Mouse (Mus musculus) ovary, postnatal 36 days (tissue): ENCODE results near the gene Tex21.
"Not testable (repeated sequence)": the region's sequence is repeated elsewhere in the genome, so short reads cannot be mapped to it uniquely, and the experiment has no call there.

Source experiments
- DNase-seq: peaks from one replicate; pipeline ENCODE4 v3.0.0; 2022; ENCODE audit warnings: low spot score, mixed read lengths

Tex21 gene

GRCm38 (mm10) chr12:76195912-76196708 is 50.4 kb downstream of the Tex21 start:
- DNase-seq = peak; percentile 90

- DNase-seq = no peak
Measured at GRCm38 (mm10) chr12:76194526-76194925, 52.0 kb downstream of the Tex21 start.

- no peak for DNase-seq
Measured at GRCm38 (mm10) chr12:76190940-76191339, 55.6 kb downstream of the Tex21 start.

GRCm38 (mm10) chr12:76187849-76188248 is 58.7 kb downstream of the Tex21 start:
- DNase-seq = peak; percentile 56

- no peak for DNase-seq
Measured at GRCm38 (mm10) chr12:76186473-76186872, 60.1 kb downstream of the Tex21 start.

GRCm38 (mm10) chr12:76185167-76185816 is 61.3 kb downstream of the Tex21 start:
- DNase-seq = peak; percentile 44

DNA sequence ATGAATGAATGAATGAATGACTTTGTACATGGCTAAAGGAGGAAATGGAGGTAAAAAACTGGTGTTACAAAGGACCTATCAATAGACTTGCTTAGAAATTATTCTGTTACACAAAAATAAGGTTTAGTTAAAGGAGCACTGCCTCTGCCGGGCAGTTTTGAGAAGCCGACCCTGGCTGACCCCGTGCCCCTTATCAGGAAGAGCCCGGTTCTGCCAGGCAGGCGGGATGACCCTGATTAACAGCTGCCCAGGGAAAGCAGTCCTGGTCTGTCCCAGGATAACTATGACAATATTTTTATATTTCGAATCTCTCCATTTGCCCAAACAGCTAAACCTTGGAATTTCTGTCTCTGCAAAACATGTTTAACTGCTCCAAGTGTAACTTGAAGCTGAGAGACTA is 62.3 kb downstream of the Tex21 start:
- DNase-seq = peak; percentile 69

- DNase-seq = no peak
Measured at GRCm38 (mm10) chr12:76182831-76183230, 63.7 kb downstream of the Tex21 start.

- DNase-seq = no peak
Measured at GRCm38 (mm10) chr12:76181471-76181870, 65.1 kb downstream of the Tex21 start.

- no peak for DNase-seq
Measured at GRCm38 (mm10) chr12:76180442-76180841, 66.1 kb downstream of the Tex21 start.

- no peak for DNase-seq
Measured at GRCm38 (mm10) chr12:76179527-76179926, 67.0 kb downstream of the Tex21 start.

GRCm38 (mm10) chr12:76179051-76179450 is 67.5 kb downstream of the Tex21 start:
- DNase-seq = no peak

DNA sequence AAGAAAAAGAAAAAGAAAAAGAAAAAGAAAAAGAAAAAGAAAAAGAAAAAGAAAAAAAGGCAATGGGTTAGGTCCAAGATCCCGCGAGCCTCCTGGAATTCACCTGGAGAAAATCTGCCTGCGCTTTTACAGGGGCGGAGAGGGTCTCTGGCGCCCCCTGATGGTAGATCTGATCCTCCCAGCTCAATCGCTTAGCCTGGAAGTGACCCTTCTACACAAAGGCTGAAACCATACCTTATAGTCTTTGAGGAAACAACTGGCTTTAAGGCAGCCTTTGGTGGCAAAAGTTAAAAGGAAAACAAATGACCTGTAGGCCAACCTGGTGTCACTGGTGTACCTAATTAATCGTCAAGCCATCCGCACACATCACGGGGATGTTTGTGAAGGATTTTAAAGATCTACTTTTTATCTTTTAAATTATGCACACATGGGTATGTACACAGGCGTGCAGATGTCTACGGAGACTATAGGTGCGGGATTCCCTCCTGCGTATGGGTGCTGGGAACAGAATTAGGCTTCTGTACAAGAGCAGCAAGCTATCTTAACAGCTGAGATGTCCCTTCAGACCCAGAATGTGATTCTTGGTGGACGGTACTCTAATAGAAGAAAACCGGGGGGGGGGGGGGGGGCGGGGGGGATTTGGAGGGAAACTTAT is 68.6 kb downstream of the Tex21 start:
- peak; percentile 75 for DNase-seq

GRCm38 (mm10) chr12:76177000-76177863 is 69.3 kb downstream of the Tex21 start, which contains the start of gene Esr2:
Esr2 (minus strand) TSS chr12:76177259.
- peak; percentile 70 for DNase-seq

DNA sequence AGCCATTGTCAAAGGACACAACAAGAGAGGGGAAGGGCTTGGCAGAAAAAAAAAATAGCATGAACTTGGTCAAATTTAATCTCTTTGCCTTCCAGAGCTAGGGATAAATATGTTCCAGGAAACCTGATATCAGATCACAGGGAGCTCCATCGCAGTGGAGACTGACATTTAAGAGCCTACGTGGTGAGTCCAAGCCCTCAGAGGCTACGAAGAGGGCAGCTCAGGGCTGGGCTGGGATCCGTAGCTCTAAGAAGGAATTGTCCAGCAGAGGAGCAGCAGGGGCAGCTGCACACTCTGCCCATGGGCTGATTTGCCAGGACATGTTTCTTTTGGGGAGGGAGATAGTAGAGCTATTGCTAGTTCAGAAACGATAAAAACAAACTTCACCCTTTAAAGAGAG is 80.9 kb downstream of the Tex21 start:
- no peak for DNase-seq

- not testable (repeated sequence) for DNase-seq
Measured at GRCm38 (mm10) chr12:76152389-76152788, 94.2 kb downstream of the Tex21 start.
